Mouse (Mus musculus) cerebellum, adult 2 months (tissue): ENCODE results near the gene Fezf1.

Source experiments
- CTCF ChIP-seq: fragments of 200-500 bp; IDR thresholded peaks from 2 replicates; pipeline ENCODE4 v1.5.1; 2011; ENCODE audit warnings: low read depth, mild to moderate bottlenecking, control low read depth, low read length, moderate library complexity, borderline replicate concordance; ENCODE audit not compliant: insufficient read depth
- POLR2A ChIP-seq: fragments of 200-500 bp; IDR thresholded peaks from 2 replicates; pipeline ENCODE4 v1.6.1; 2011; ENCODE audit warnings: low read length, control low read depth, borderline replicate concordance; ENCODE audit not compliant: insufficient read depth

- TF ChIP-seq CTCF (no peak), POLR2A (no peak)
These were observed 2.3 kb upstream of the Fezf1 start for GRCm38 (mm10) chr6:23250288-23250955.
